Mouse (Mus musculus) CD4-positive helper T cell, adult 2 months (primary cell): ENCODE measurements at regions not wholly inside any gene's neighbourhood (a gene's known extent, or its start where the extent isn't known, plus 50 kb on each side); places are given as distances from the start of the nearest gene placed in this dataset.
"Not testable (repeated sequence)": the region's sequence is repeated elsewhere in the genome, so short reads cannot be mapped to it uniquely, and the experiment has no call there.

Experiments
- DNase-seq: peaks from one replicate; pipeline ENCODE4 v3.0.0-alpha.2; 2012; ENCODE audit warnings: low read depth, missing footprints, low spot score

GRCm38 (mm10) chr17:52351293-52351692 is 251.2 kb upstream of the Kcnh8 start:
- DNase-seq: no peak

DNA sequence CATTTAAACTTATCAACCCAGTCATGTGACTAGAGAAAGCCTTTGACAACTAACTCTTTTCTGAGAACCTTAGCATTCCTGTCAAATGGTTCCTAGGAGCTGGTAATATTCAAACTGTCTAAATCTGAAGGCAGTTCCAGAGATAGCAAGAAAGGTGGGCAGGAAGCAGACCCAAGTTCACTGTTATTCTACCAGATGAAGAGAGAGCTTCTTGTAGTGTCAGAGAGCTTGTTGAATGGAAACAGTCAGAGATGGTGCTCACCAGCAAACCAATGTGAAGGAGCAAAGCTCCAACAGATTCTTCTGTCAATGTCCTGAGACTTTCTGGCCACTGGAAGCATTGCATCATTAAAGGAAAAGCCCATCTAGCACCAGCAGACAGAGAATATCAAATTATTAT is 251.8 kb upstream of the Kcnh8 start:
- no peak for DNase-seq

GRCm38 (mm10) chr17:52349872-52350271 is 252.6 kb upstream of the Kcnh8 start:
- no peak for DNase-seq

DNA sequence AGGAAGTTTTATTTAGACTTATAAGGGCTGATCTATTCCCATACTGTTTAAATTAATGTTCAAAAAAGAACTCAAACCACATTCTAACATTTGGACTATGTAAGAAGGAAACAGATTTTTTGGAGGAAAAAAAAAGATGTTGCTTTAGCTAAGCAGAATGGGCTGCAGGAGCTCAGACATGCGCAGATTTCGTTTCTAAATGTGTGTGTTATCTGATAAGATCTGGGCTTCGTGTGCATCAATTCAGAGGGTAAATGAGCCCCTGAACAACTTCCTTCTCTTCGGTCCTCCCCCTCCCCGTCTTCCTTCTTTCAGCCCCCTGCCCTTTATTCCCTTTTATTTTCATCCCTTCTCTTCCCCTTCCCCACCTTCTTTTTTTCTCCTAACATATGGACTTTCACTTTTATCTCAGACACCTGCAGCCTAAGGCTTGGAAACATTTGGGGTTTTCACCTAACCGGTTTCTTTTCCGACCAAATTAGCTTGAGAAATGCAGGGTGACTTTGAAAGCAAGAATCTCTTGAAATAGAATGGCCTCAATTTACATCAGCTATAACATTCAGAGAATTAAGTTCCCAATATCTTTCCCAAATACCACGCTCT is 253.9 kb upstream of the Kcnh8 start:
- peak; percentile 53 for DNase-seq

- no peak for DNase-seq
Observed at GRCm38 (mm10) chr17:52320586-52320985, 281.9 kb upstream of the Kcnh8 start.

DNA sequence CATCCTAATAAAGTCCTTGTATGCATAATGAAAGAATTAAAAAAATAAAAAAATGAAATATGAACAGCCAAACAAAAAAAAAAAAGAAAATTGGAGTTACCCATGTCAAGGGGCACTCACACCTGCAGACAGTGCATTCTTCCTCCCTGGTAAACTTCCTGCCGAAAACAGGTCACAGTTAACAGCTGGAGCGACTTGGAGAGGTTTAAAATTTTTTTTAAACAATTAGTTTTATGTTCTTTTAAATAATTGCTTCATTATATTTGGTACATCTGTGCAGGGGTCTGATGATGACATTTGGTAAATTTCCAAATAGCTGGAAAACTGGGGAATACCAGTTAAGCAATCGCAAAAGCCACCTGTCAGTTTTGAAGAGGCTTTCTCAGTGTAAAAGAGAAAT is 285.5 kb upstream of the Kcnh8 start:
- no peak for DNase-seq

DNA sequence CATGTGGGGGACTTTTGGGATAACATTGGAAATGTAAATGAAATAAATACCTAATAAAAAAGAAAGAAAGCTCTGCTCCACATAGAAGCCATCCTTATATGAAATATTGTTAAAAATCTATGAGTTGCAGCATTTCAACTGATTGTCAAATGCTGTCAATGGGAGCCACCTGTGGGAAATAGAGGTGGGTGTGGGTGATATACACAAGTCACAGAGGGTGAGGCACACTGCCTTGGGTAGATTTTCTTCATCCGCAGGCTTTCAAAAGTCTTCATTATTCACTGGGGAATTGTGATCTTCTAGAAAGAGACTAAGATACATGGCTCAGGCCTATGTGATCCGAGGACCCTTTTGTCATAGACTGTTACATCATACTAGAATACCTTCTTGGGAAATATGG is 286.6 kb upstream of the Kcnh8 start:
- DNase-seq: no peak

GRCm38 (mm10) chr17:52315456-52315855 is 287.1 kb upstream of the Kcnh8 start:
- not testable (repeated sequence) for DNase-seq

GRCm38 (mm10) chr17:52312043-52312442 is 290.5 kb upstream of the Kcnh8 start:
- DNase-seq: peak; percentile 34

DNA sequence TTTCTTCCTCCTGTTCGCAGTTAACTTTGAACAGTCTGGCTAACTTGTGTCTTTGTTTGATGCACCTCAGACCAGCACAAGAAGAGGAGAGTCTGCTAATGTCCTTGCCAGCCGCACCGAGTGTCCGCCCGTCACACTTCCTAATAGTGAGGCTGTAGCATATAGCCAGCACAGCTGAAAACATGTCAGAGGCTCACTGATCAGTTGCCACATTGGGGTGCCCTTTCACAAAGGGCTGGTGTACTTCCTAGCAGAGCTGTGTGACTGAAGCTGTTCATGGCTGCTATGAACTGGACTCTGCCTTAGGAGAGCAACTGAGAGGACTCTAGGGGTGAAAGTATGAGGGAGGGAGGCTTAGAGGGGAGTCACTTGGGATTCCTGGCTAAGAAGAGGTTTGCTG is 293.7 kb upstream of the Kcnh8 start:
- DNase-seq: no peak

DNA sequence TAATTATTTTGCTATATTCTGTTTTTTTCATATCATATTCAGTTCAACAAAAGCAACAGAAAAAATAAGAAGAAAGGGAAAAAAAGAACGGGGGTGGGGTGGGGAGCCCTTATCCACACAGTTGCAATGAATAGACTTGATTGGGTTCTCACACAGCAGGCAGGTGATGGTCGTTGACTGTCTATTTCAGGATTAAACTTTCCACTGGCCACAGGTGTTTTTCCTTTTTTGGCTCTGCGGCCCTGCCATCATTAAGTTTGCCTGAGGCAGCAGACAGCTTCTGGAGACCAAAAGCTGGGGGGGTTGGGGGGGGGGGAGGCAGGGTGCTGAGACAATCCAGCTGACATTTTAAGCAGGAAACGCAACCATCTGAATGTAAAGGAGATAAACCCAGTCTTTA is 298.4 kb upstream of the Kcnh8 start:
- no peak for DNase-seq

- DNase-seq: no peak
Observed at GRCm38 (mm10) chr17:52303320-52303719, 299.2 kb upstream of the Kcnh8 start.

DNA sequence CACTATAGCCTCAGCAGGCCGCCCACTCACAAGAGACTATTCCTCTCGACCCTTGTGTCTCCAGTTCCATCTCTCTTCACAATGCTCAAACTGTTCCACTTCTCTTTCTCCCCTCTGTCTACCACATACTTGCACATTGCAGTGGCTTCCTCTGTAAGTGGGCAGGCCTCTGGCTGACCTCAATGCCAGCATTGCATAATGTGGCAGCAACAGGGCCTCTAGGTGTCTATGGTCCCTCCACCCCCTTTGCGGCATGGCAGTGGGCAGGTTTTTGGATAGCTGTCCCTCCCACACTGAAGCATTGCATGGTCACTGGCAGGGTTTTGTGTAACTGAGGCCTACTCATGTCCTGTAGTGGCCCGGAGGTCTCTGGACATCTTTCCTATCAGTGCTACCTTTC is 302.7 kb upstream of the Kcnh8 start:
- DNase-seq: no peak

GRCm38 (mm10) chr17:52285392-52285791 is 317.1 kb upstream of the Kcnh8 start:
- no peak for DNase-seq

DNA sequence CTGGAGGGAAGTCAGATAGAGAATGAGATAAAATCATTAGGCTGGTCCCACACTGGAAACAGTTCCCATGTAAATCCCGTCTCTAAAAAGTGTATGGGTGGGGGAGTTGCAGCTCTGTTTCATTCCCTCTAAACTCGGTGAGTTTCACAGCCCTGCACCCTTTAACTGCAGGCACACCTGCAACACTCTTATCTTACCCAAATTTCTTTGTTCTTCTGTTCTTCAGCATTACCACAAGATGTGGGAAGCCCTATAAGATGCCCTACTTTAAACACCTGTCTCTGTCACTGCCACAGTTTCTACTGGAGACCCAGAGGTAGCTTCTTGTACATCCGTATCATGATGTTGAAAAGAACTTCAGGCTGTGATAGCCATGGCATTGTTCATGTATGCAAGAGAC is 320.2 kb upstream of the Kcnh8 start:
- DNase-seq: no peak

DNA sequence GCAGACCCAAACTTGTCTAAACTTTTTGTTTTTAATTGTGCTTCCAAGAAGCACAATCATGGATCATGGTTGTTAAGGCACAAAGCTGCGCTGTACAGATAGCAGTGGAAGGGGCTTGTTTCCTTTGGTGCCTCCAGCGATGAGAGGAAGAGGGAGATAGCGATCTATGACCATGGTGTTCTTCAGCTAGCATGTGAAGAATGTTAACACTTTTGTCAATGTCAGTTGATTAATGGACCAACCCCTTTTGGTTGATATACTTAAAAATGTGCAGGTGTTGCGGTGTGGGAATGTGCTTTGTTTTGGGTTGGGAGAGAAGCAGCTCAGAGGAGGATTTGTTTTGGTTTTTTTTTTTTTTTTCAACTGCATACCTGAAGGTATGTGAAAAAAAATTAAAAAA is 324.0 kb upstream of the Kcnh8 start:
- DNase-seq: no peak

DNA sequence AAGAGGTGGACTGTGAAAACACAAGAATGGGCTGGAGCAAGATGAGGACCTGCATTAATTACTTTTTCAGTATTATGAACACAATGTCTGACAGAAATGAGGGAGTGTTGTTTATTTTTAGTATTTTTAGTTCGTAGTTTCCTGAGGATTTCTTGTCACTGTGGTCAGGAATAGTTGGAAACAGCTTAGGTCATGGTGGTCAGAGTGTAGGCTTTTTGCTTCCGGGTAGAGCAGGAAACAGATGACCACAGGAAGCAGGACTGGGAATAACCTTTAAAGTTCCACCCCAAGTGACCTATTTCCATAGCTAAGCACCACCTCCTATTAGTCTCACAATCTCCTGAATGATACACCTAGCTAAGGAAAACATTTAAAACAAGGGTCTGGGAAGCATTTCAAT is 333.7 kb upstream of the Kcnh8 start:
- no peak for DNase-seq

DNA sequence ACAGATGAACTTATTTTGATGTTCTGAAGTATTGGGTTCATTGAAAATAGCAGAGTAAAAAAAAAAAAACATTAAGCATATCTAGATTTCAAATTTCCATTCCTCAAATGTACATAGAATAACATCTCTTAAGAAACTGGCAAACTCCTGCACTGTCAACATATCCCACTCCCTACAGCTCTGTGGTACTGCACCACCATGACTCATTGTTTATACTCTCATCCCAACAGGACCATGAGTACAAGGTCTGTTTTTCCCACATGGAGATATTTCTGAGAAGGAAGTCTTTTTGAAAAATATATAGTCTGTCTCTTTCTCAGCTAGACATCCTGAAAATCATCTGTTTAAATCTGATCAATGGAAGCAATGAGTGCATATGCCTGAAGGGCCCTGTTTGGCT is 351.2 kb upstream of the Kcnh8 start:
- no peak for DNase-seq

DNA sequence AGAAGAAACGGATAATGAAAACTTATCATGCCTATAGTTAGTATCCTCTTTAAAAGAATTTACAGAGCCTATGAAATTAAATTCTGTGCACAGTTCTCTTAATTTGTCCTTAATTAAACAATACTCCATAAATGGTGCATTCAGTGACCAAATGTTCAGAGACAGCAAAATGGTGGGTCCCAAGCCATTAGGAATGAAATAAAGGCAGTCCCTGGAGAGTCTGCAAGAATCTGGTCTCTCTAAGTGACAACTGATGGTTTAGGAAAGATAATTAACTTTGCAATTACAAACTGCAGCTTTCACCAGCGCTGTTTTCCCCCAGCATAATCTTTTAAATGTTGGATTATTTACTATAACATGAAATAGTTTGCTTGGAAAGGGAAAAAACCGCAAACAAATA is 376.9 kb upstream of the Kcnh8 start:
- DNase-seq: no peak

- no peak for DNase-seq
Observed at GRCm38 (mm10) chr17:52220422-52220821, 382.1 kb upstream of the Kcnh8 start.

- DNase-seq: no peak
Observed at GRCm38 (mm10) chr17:52217411-52217810, 384.3 kb upstream of the Satb1 start.

DNA sequence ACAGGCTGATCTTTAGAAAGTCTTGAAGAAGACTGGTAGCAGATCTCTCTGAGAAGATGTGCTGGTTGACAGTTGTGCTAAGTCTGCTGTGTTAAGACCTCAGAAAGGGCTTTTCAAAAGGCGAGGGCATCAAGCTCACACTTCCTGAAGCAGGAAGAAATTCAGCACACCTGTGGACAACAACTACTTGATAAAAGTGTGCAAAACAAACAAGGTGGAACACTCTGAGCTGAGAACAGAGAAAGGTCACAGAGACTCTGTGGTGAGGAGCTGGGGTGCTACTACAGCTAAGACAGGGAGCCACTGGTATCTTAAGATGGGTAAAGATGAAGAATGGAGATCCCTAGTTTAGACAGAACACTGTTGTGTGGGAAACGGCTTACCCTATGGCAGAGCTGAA is 379.9 kb upstream of the Satb1 start:
- DNase-seq: no peak

- no peak for DNase-seq
Observed at GRCm38 (mm10) chr17:52210483-52210882, 377.4 kb upstream of the Satb1 start.

DNA sequence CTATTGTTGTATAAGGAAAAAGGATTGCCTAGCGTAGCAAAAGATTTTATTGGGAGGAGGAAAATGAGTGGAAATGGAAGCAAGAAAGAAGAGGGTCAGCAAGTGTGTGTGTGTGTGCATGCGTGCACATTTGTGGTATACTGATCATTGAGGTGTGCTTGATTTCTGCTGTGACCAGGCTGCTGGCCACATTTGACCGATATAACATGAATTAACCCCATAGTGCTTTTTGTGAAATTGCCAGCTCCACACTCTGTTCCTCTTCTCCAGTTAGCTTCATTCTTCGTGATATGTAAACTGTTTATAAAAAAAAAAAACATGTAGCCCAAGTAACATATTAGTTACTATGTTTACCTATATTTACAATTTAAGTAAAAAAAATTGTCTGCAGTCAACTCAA is 364.6 kb upstream of the Satb1 start:
- DNase-seq: no peak
